Mouse (Mus musculus) naive thymus-derived CD4-positive, alpha-beta T cell, adult 2 months (primary cell): ENCODE measurements around the gene Ube2h.

Experiments used
- DNase-seq: peaks from one replicate; pipeline ENCODE4 v3.0.0-alpha.2; 2011; ENCODE audit warnings: low read depth

Gene Ube2h

DNA sequence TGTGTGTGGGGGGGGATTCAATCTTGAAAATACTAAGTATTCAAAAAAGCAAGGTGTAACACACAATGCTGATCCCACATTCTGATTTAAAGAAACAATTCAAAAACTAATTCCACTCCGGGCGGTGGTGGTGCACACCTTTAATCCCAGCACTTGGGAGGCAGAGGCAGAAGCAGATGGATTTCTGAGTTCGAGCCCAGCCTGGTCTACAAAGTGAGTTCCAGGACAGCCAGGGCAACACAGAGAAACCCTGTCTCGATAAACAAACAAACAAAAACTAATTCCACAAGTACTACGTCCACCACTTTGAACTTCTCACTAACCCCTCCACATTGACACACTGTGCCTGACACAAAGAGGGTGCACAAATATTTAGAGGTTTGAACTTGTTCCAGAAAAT lies 4.7 kb downstream of the Ube2h start:
- DNase-seq, result no peak

DNA sequence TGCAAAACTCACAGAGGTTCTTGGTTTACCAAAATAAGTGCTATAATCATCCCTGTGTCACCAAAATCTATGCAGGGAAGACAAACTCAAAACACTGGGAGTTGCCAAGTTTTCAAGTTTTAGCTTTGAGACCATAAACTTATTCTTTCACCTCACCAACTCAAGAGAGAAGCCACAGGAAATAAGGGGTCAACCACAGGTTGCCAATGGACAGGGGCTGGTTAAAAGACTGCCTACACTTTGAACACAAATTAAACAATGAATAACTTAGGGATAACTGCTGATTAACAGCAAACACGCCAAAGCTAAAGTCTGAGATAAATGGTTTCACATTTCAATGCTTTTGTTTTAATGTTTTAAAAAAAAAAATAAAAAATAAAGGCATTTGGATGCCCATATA lies 5.2 kb downstream of the Ube2h start:
- DNase-seq, result no peak

- DNase-seq, result no peak
These were observed 11.8 kb downstream of the Ube2h start for GRCm38 (mm10) chr6:30292579-30292978.

DNA sequence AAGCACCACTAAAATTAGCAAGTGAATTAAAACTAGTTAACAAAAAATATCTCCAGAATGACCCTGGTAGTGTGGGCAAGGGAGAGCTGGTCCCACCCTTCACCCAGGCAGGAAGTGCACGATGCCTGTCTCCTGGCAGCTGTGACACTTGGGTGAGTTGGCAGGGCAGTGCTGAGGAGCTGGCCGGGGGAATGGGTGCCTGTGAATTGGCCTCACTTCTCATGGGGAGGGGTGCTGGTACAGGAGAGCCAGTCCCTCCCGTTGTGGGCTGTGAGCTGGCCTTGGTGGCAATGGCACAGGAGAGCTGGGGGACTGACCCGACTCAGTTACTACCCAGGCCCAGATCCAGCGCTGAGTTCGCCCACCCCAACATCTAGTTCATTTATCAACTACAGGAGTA lies 16.4 kb downstream of the Ube2h start:
- DNase-seq, result no peak

- no peak for DNase-seq
These were observed 17.7 kb downstream of the Ube2h start for GRCm38 (mm10) chr6:30286642-30287041.

- DNase-seq, result no peak
These were observed 20.2 kb downstream of the Ube2h start for GRCm38 (mm10) chr6:30284177-30284576.

- DNase-seq, result no peak
These were observed 22.0 kb downstream of the Ube2h start for GRCm38 (mm10) chr6:30282361-30282760.

GRCm38 (mm10) chr6:30278374-30278773 lies 26.0 kb downstream of the Ube2h start:
- DNase-seq, result no peak

DNA sequence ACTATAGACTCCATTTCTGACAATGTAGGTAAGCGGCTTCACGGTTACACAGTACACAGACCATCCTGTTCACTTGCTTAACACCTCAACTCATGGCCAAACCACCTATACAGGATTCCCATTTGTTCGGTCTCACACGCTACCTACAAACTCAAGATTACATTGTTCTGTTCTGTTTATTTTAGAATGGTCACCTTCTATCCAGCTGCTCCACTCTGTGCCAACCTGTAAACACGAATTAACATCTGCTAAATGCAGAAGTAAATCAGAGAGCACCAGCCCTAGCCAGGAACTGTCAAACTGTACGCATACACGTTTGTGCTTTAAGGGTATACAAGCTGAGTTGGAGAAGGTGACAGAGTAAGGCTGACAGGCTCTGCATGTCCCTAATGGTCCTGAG lies 27.5 kb downstream of the Ube2h start:
- DNase-seq, result no peak

DNA sequence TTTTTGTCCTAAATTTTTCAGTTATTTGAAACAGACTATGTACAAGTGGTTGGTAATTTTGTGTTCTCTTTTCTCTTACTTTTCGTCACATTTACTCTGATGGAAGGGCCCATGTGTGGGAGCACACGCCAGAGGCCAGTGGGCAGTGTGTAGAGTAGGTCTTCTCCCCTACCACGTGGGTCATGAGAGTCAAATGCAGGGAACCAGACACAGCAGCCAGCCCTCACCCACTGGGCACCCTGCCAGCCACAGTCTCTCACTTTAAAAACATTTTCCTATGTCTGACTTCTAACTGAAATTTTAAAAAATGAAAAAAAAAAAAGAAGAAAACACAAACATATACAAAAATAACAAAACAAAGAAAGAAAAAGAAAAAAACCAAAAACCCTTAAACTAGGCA lies 28.0 kb downstream of the Ube2h start:
- no peak for DNase-seq

- DNase-seq, result no peak
These were observed 29.0 kb downstream of the Ube2h start for GRCm38 (mm10) chr6:30275159-30275847.

DNA sequence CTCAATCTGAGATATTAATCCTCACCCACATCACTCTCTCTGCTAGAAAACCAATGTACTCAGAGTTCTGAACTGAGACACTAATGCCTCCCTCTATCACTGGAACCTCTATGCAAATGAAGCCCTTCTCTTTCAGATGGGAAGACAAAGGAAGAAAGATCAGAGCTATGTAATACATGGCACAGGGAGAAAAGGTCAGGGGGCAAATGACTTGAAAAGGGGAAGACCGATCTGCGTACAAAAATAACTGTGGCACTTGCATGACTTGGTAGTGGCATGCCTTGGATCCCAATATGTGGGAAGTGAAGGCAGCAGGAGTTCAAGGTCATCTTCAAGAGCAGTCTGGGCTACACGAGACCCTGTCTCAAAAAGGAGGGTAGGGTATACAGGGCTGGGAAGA lies 31.4 kb downstream of the Ube2h start:
- no peak for DNase-seq

- no peak for DNase-seq
These were observed 31.9 kb downstream of the Ube2h start for GRCm38 (mm10) chr6:30272338-30272905.

DNA sequence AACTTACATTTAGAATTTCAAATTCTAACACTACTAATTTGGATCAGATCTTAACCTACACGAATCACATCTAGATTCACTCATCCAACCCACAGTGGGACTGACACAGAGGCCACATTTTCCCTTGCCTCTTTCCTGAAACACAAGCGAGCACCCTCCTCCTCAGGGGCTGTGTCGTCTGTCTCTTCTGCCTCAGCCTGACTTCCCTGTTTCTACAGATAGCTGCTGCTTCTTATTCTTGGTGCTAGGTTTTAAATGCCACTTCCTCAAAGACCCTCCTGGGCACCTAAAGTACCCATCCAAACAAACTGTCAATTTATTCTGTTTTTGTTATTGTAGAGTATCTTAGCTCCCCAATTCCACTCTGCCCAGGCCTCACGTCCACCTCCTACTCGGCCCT lies 34.5 kb downstream of the Ube2h start:
- DNase-seq, result no peak

GRCm38 (mm10) chr6:30267486-30267885 lies 36.9 kb downstream of the Ube2h start:
- no peak for DNase-seq

GRCm38 (mm10) chr6:30265402-30265801 lies 38.9 kb downstream of the Ube2h start:
- DNase-seq, result no peak

DNA sequence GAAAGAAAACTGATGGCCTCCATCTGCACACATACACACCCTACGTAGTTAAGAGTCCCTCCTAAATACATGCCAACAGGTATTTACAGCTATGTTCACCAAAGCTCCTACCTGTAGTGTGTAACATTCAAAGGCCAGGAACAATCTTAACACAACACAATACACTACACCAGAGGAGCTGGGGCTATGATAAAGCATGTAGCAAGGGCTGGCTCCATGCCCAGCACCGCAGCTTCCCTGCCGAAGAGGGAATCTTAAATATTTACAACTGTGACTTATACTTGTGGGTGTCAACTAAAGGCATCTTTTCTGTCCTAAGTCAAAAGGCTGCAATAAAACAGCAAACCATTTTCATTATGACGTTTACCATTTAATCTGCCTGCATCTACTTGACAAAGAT lies 41.3 kb downstream of the Ube2h start:
- no peak for DNase-seq

DNA sequence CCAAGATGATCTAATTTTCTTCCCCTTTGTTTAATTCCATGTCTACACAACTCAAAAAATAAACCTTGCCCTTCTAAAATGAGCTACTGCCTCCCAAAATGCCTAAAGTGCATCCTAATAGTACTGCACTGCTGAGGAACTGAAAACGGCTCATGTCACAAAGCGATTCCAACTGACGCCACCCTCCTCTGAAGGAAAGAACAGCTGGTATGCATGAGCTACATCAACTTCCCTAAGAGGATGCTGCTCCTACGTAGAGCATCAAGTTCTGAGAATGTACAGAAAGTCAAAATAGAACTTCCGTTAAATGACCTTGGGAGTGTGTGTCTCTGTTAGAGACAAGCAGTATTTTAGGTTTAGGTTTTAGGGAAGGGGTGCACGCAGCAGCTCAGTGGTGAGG lies 45.1 kb downstream of the Ube2h start:
- DNase-seq, result no peak

- DNase-seq, result no peak
These were observed 46.4 kb downstream of the Ube2h start for GRCm38 (mm10) chr6:30257962-30258361.

DNA sequence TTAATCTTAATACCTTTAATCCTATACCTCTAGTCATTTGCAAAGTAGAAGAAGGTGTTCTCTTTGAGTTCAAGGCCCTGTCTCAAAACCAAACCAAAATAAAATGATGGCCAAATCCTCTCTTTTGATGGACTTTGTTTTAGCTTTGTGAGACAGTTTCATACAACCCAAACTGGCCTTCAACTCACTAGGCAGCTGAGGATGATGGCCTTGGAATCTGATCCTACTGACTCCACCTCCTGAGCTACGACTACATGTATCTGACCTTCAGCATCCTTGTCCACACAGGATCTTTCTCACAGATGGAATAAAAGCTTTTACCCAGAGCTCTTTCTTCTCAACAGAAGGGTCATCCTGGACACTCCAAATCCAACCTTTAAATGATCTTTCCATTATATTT lies 48.5 kb downstream of the Ube2h start:
- DNase-seq, result no peak

GRCm38 (mm10) chr6:30252271-30253010 lies 51.9 kb downstream of the Ube2h start:
- no peak for DNase-seq

DNA sequence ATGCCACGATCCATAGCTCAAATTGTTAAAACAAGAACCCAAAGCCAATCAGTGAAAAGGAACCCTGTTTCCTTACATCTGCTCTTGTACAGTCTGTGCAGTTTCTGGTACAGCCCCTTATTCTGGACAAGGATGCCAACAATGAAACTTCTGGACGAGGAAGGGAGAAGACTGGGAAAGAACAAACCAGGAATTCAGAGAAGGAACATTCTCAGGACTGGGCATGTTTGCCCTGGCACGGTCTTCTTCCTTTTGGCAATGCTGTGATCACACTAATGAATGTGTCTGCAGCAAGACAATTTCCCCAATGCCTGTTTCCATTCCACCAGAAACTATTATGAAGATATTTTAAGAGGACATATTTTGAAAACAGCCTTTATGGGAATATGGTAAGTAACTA lies 55.6 kb downstream of the Ube2h start:
- no peak for DNase-seq

DNA sequence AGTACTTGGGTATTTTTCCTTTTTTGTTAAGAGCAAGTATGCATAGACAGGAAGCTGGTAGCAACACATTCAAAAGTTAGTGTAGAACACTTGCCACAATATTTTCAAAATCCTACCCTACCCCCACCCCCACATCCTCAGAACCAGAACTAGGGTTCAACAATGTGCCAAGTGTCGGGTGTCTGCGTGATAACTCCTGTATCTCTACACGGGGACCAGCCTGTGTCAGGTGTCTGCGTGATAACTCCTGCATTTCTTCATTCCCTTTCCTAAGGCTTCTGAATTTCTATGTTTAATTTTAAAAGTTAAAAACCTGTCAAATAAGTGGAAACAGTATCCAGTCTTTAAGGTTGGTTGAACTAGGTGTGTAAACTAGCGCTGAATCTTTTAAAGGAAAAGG lies 58.4 kb downstream of the Ube2h start:
- no peak for DNase-seq

- no peak for DNase-seq
These were observed 58.9 kb downstream of the Ube2h start for GRCm38 (mm10) chr6:30245397-30245796.
